Mouse (Mus musculus) heart, embryonic 16.5 days (tissue): ENCODE measurements at regions not wholly inside any gene's neighbourhood (a gene's known extent, or its start where the extent isn't known, plus 50 kb on each side); places are given as distances from the start of the nearest gene placed in this dataset.

Source experiments
- ATAC-seq: fragments of 200-750 bp; cut with Nextera tagmentation; replicated peaks from 2 replicates; pipeline ENCODE4 v1.8.0; 2017; ENCODE audit warnings: moderate number of reproducible peaks; ENCODE audit not compliant: insufficient read depth, low FRiP score; ENCODE audit errors: extremely low read depth
- H3K27ac ChIP-seq: fragments of 300-500 bp; sonication (generic); 2 replicates; pipeline ENCODE4 v1.5.1; 2014; ENCODE audit warnings: mild to moderate bottlenecking, low read length, control low read depth, moderate library complexity
- H3K27me3 ChIP-seq: fragments of 300-500 bp; sonication (generic); 2 replicates; pipeline ENCODE4 v1.6.1; 2014; ENCODE audit warnings: low read length, mixed read lengths; ENCODE audit not compliant: control insufficient read depth, insufficient read depth
- H3K36me3 ChIP-seq: fragments of 300-500 bp; sonication (generic); 2 replicates; pipeline ENCODE4 v1.6.1; 2014; ENCODE audit not compliant: control insufficient read depth, insufficient read depth
- H3K4me1 ChIP-seq: fragments of 300-500 bp; sonication (generic); 2 replicates; pipeline ENCODE4 v1.6.1; 2014; ENCODE audit warnings: low read length, mixed read lengths; ENCODE audit not compliant: control insufficient read depth, insufficient read depth
- H3K4me2 ChIP-seq: fragments of 300-500 bp; sonication (generic); 2 replicates; pipeline ENCODE4 v1.6.1; 2014; ENCODE audit warnings: low read depth, mild to moderate bottlenecking, control low read depth, low read length
- H3K4me3 ChIP-seq: fragments of 300-500 bp; sonication (generic); 2 replicates; pipeline ENCODE4 v1.5.1; 2014; ENCODE audit warnings: mild to moderate bottlenecking, control low read depth, low read length
- H3K9ac ChIP-seq: fragments of 300-500 bp; sonication (generic); 2 replicates; pipeline ENCODE4 v1.6.1; 2014; ENCODE audit warnings: low read length, control low read depth
- H3K9me3 ChIP-seq: fragments of 300-500 bp; sonication (generic); replicated peaks from 2 replicates; pipeline ENCODE4 v1.6.1; 2016; ENCODE audit warnings: low read length; ENCODE audit not compliant: control insufficient read depth
- WGBS: fragments of 180-500 bp; shearing (Covaris S2); extraction: QIAGEN DNeasy Blood & Tissue Kit; methylation state at CpG from one replicate; pipeline ENCODE4 v1.1.7; 2014; 5-methylcytosine and 5-hydroxymethylcytosine counted together

DNA sequence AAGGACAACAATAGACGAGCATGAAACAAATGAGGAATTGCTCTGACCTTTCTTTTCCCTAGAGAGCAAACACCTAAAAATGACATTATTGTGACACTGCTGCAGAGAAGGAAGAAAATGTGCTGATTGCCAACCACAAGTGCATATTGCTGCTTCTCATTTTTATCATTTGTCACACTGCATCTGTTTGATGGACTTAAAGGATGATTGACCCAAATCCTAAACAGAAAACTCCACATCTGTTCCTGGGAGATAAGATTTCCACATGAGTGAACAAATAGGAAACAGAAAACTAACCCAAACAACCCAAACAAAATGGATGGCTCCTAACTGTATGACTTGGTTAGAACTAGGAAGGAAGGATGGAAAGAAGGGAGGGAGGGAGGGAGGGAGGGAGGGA is 118.5 kb downstream of the Ccdc50 start:
- 45% methylated on average over 1 of the region's 1 CpGs for WGBS
- Histone ChIP-seq H3K36me3 (no peaks in the 10 kb centered on the region), H3K9ac (no peak overlapping the region), H3K4me3 (no peak overlapping the region), H3K27me3 (no peaks in the 10 kb centered on the region), H3K4me2 (no peak overlapping the region), H3K27ac (no peak overlapping the region), H3K9me3 (no peaks in the 10 kb centered on the region), H3K4me1 (no peaks in the 10 kb centered on the region)
- no peak for ATAC-seq

DNA sequence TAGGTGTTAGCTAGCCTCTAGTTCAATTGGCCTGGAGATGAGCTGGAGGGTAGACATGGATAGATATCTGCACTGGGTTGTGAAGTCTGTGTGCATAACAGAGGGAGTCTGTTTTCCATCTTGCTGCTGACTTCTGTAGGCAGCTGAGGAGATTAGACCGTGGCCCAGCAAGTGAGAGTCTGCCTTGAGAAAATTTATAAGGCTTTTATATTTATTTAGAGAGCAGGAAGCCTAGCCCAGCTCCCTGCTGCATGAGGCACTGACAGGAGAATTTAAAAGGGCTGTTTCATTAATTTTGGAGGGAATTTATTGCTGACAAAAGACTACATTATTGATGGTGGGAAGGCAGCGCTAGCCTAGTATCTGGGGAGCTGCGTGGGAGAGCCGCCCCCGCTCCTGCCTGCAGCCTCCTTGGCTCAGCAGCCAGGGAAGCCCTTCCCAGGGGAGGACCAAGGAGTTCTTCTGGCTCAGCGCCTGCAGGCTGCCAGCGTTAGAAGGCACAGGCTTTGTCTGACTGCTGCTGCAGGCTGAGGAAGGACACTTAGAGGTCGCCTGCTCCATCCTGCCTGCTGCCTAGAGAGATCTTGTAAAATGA is 135.0 kb downstream of the Ccdc50 start:
- 0 out of 2 replicates have a peak, but pooled peaks have one; percentile 18 for ATAC-seq
- 26% methylated on average over 8 of the region's 8 CpGs for WGBS

DNA sequence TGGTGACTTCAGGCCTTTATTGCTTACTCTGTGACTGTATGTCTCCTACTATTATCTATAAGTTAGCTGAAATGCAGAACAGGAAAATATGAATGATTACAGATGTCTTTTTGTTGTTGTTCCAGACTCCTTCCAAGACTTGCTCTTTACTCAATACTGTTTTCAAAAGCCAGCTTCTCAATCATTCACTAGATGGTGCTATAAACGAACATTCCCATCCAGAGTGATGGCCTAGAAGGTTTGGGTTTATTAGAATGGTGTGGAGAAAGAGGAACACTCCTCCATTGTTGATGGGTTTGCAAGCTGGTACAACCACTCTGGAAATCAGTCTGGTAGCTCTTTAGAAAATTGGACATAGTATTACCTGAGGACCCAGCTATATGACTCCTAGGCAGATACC is 138.0 kb downstream of the Ccdc50 start:
- no peak overlapping the region for H3K27ac ChIP-seq
- no peaks in the 10 kb centered on the region for H3K4me1 ChIP-seq
- no peak overlapping the region for H3K4me2 ChIP-seq
- ATAC-seq: no peak
- no peak overlapping the region for H3K4me3 ChIP-seq
- no peaks in the 10 kb centered on the region for H3K27me3 ChIP-seq
- H3K9me3 ChIP-seq: no peaks in the 10 kb centered on the region
- no peak overlapping the region for H3K9ac ChIP-seq
- 50% methylated on average over 1 of the region's 1 CpGs for WGBS
- H3K36me3 ChIP-seq: no peaks in the 10 kb centered on the region

More for the DNA sequence above, 135.0 kb downstream of the Ccdc50 start:
- Histone ChIP-seq H3K9ac (no peak overlapping the region), H3K36me3 (no peaks in the 10 kb centered on the region), H3K27me3 (no peaks in the 10 kb centered on the region), H3K4me2 (no peak overlapping the region), H3K4me3 (no peak overlapping the region), H3K4me1 (no peaks in the 10 kb centered on the region), H3K27ac (no peak overlapping the region), H3K9me3 (no peaks in the 10 kb centered on the region)

- H3K4me1 ChIP-seq: no peaks in the 10 kb centered on the region
- 86% methylated on average over 4 of the region's 4 CpGs for WGBS
- H3K27me3 ChIP-seq: no peaks in the 10 kb centered on the region
- H3K9ac ChIP-seq: no peak overlapping the region
- H3K36me3 ChIP-seq: no peaks in the 10 kb centered on the region
- ATAC-seq: no peak
- no peaks in the 10 kb centered on the region for H3K9me3 ChIP-seq
- H3K4me2 ChIP-seq: no peak overlapping the region
- no peak overlapping the region for H3K27ac ChIP-seq
- H3K4me3 ChIP-seq: no peak overlapping the region
Observed at GRCm38 (mm10) chr16:27530634-27531033, 142.0 kb downstream of the Ccdc50 start.
